14 mouse cellular contexts compared by ENCODE assay signal in the genomic region with DNA sequence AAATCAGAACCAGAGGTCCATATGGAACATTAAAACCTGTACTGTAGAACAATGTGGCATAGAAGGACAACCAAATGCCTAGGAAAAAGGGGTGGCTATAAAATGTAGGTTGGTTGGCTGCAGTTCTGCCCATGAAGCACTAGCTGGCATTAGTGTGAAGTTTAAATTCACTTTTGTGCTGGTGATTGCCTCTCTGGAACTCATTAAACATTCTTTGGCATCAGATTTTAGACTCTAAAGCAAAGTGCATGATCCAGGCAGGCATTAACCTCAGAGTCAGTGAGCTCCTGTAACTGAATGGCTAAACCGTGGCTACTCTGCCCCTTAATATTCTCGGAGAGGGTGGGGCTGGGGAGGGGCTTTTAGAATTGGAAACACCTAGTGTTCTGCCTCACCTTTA.
DNase-seq lines count a peak whose midpoint lies in the region; ATAC-seq and TF ChIP-seq lines count a peak whose summit lies in the region.
"Had no signal": no experiment of that assay in that cellular context is flagged by ENCODE, and none has a peak within 500 bp of the region (broad histone marks: within the 10 kb centered on the region; RNA-seq: fewer than 3 reads in every experiment).

No protein-coding gene starts in this region.

- peak; percentile 39 for TF ChIP-seq CTCF in left cerebral cortex, adult 2 months (IDR thresholded peaks at IDR 0.05)

- H3K9me3 ChIP-seq in liver, embryonic 11.5 days (ENCODE audit: control insufficient read depth, low read length) = no peaks in the 10 kb centered on the region
- H3K9me3 ChIP-seq: hindbrain, embryonic 15.5 days; lung, embryonic 15.5 days had no signal

- peak; percentile 12 for DNase-seq in embryo, embryonic 11 days
- DNase-seq in embryo, embryonic 10.5 days (ENCODE audit: low spot score) = no peak
- DNase-seq in left cerebral cortex, adult 2 months (ENCODE audit: extremely low spot score in 1 of 2, low spot score in 2 of 2) = no peak
- DNase-seq in left cerebral cortex, postnatal 4 days = no peak
- DNase-seq in forelimb bud, embryonic 11.5 days (ENCODE audit: low read depth, low spot score) = peak; percentile 6
- peak; percentile 61 to 75 for DNase-seq in kidney, postnatal 36 days
- no peak for DNase-seq in cerebellum, adult 11 months
- no peak for DNase-seq in liver, embryonic 11.5 days (ENCODE audit: low spot score)
- DNase-seq: adrenal gland, postnatal 10 days; gastrocnemius, postnatal 14 days had no signal

- no peak overlapping the region for H3K27ac ChIP-seq in left cerebral cortex, adult 2 months
- H3K27ac ChIP-seq in liver, embryonic 11.5 days (ENCODE audit: low read depth, low read length) = no peak overlapping the region
- H3K27ac ChIP-seq: hindbrain, embryonic 15.5 days; lung, embryonic 15.5 days had no signal

- intact Hi-C loops in left cerebral cortex, adult 2 months (cut with DNase I) = no loop called here
- intact Hi-C loops in left cerebral cortex, postnatal 4 days (cut with DNase I) = no loop called here

- 67% methylated on average over 2 of the region's 2 CpGs for WGBS in liver, embryonic 11.5 days

- no peaks in the 10 kb centered on the region for H3K27me3 ChIP-seq in liver, embryonic 11.5 days (replicated peaks; ENCODE audit: control insufficient read depth, insufficient read depth, low read length)
- H3K27me3 ChIP-seq: hindbrain, embryonic 15.5 days; lung, embryonic 15.5 days had no signal

- H3K4me3 ChIP-seq in left cerebral cortex, adult 2 months = no peak overlapping the region
- no peak overlapping the region for H3K4me3 ChIP-seq in liver, embryonic 11.5 days (ENCODE audit: low read depth, low read length)
- H3K4me3 ChIP-seq: erythroblast, embryonic 14.5 days; hindbrain, embryonic 15.5 days; lung, embryonic 15.5 days had no signal

- H3K4me2 ChIP-seq in liver, embryonic 11.5 days = no peak overlapping the region
- H3K4me2 ChIP-seq: heart, embryonic 11.5 days; hindbrain, embryonic 15.5 days; lung, embryonic 15.5 days had no signal

- H3K9ac ChIP-seq in liver, embryonic 11.5 days (ENCODE audit: low read depth, low read length) = no peak overlapping the region
- H3K9ac ChIP-seq: hindbrain, embryonic 15.5 days; lung, embryonic 15.5 days had no signal

- no peak for ATAC-seq in liver, embryonic 11.5 days (replicated peaks; ENCODE audit: low FRiP score)

- H3K36me3 ChIP-seq in liver, embryonic 11.5 days (ENCODE audit: control insufficient read depth, insufficient read depth, low read length) = no peaks in the 10 kb centered on the region
- H3K36me3 ChIP-seq: hindbrain, embryonic 15.5 days; lung, embryonic 15.5 days had no signal

- no peaks in the 10 kb centered on the region for H3K4me1 ChIP-seq in liver, embryonic 11.5 days (replicated peaks; ENCODE audit: control insufficient read depth, insufficient read depth, low read length)
- H3K4me1 ChIP-seq: hindbrain, embryonic 15.5 days; lung, embryonic 15.5 days had no signal

Comparison
In these comparisons a context has a peak if more than half of its experiments do, and no peak if none do; other contexts are left out.
1. DNase-seq: peak in embryo, embryonic 11 days (single experiment), forelimb bud, embryonic 11.5 days (single experiment) and kidney, postnatal 36 days (2 of 2); none in embryo, embryonic 10.5 days (single experiment), left cerebral cortex, adult 2 months (0 of 2), left cerebral cortex, postnatal 4 days (single experiment), cerebellum, adult 11 months (single experiment) and liver, embryonic 11.5 days (single experiment).